Mouse (Mus musculus): ENCODE results near the gene Mageb18. TPM values are rescaled to one million over a fixed set of nuclear protein-coding genes. Genes with fewer than 3 reads are reported as not detected.

Mageb18 gene
- polyA plus RNA-seq (2015; fragmentation: Nextera tagmentation; extraction: Ambion mirVana): not detected in 2 replicates

DNA sequence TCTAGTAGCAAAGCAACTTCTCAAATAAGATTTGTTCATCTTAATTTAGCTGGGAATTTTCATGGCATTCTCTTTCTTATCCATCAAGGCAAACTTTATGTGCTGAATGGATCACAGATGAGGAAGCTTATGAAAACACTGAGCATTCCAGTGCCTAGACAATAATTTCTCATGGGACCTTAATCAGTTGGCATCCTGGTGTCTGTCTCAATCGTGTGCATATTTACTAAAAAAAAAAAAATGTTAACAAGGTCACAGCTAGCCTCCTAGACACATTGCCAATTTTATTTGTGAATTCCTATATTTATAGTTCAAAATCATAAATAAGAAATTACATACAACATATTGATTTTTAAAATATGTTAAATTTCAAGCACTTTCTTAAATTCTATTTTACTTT lies at the start of gene Mageb18:
Gene Mageb18 (minus strand): TSS at position 101 of the 400 bp plus-strand sequence.

GRCm38 (mm10) chrX:92489649-92490048 lies 109.7 kb downstream of the Mageb18 start, which contains the start of gene Gm5941:
Gm5941 (plus strand) TSS chrX:92489949.

Other genes with a start within 250 kb of the Mageb18 start
- gene Gm5941, start 109.6 kb downstream of the Mageb18 start, polyA plus RNA-seq (2015; fragmentation: Nextera tagmentation; extraction: Ambion mirVana): not detected in 2 replicates

Measured in spleen, postnatal 0 days (tissue).